Mouse (Mus musculus): ENCODE measurements around the gene Tm7sf2. TPM values are rescaled to one million over a fixed set of nuclear protein-coding genes. Genes with fewer than 3 reads are reported as not detected.

Tm7sf2 gene
- 1 to 10 TPM; 4.2 to 5.1 TPM for total RNA-seq (2021)

- peak; percentile 86 for DNase-seq (ENCODE audit: low spot score)
- intact Hi-C loops (cut with DNase I): no loop called here
Measured at GRCm38 (mm10) chr19:6067724-6068415, at the start of gene Tm7sf2. TSS of gene Tm7sf2 (minus strand) at chr19:6068373.

- no peak for DNase-seq (ENCODE audit: low spot score)
- intact Hi-C loops (cut with DNase I): loop anchor here (5.0 kb wide), 1 partner anchor 70 kb away; the partner anchor contains the start of gene Syvn1
Measured at GRCm38 (mm10) chr19:6117346-6117985, 49.3 kb upstream of the Tm7sf2 start.

GRCm38 (mm10) chr19:6116113-6116850 is 48.1 kb upstream of the Tm7sf2 start:
- no peak for DNase-seq (ENCODE audit: low spot score)
- intact Hi-C loops (cut with DNase I): loop anchor here (5.0 kb wide), 1 partner anchor 69 kb away; the partner anchor contains the start of gene Syvn1

GRCm38 (mm10) chr19:6113116-6113515 is 44.9 kb upstream of the Tm7sf2 start:
- intact Hi-C loops (cut with DNase I): loop anchor here (5.0 kb wide), 1 partner anchor 131 kb away; no protein-coding TSS in a partner anchor

GRCm38 (mm10) chr19:6105586-6105985 is 37.4 kb upstream of the Tm7sf2 start, which contains the start of gene Naaladl1:
TSS of gene Naaladl1 (plus strand) at chr19:6105782.
- no peak for DNase-seq (ENCODE audit: low spot score)
- intact Hi-C loops (cut with DNase I): no loop called here

More at GRCm38 (mm10) chr19:6113116-6113515, 44.9 kb upstream of the Tm7sf2 start:
- no peak for DNase-seq (ENCODE audit: low spot score)

GRCm38 (mm10) chr19:6104476-6104875 is 36.3 kb upstream of the Tm7sf2 start:
- intact Hi-C loops (cut with DNase I): no loop called here
- no peak for DNase-seq (ENCODE audit: low spot score)

- no peak for DNase-seq (ENCODE audit: low spot score)
- intact Hi-C loops (cut with DNase I): no loop called here
Measured at GRCm38 (mm10) chr19:6102169-6102853, 34.1 kb upstream of the Tm7sf2 start.

- intact Hi-C loops (cut with DNase I): no loop called here
Measured at GRCm38 (mm10) chr19:6101186-6101585, 33.0 kb upstream of the Tm7sf2 start.

GRCm38 (mm10) chr19:6097847-6098246 is 29.7 kb upstream of the Tm7sf2 start:
- intact Hi-C loops (cut with DNase I): no loop called here
- DNase-seq (ENCODE audit: low spot score): no peak

More at GRCm38 (mm10) chr19:6101186-6101585, 33.0 kb upstream of the Tm7sf2 start:
- DNase-seq (ENCODE audit: low spot score): no peak

GRCm38 (mm10) chr19:6094119-6094518 is 25.9 kb upstream of the Tm7sf2 start, which contains the start of gene AC131692.1:
TSS of gene AC131692.1 (plus strand) at chr19:6094419.
- intact Hi-C loops (cut with DNase I): no loop called here
- no peak for DNase-seq (ENCODE audit: low spot score)

- DNase-seq (ENCODE audit: low spot score): no peak
Measured at GRCm38 (mm10) chr19:6088841-6089240, 20.7 kb upstream of the Tm7sf2 start.

GRCm38 (mm10) chr19:6085417-6085879 is 17.3 kb upstream of the Tm7sf2 start:
- DNase-seq (ENCODE audit: low spot score): no peak
- intact Hi-C loops (cut with DNase I): loop anchor here (10.0 kb wide), 1 partner anchor 249 kb away; the partner anchor contains the start of gene Men1

More at GRCm38 (mm10) chr19:6088841-6089240, 20.7 kb upstream of the Tm7sf2 start:
- intact Hi-C loops (cut with DNase I): loop anchor here (10.0 kb wide), 1 partner anchor 246 kb away; the partner anchor contains the start of gene Men1

GRCm38 (mm10) chr19:6084478-6085248 is 16.5 kb upstream of the Tm7sf2 start, which contains the start of the genes Zfpl1 and Cdca5:
TSS of gene Zfpl1 (minus strand) at chr19:6084956.
TSS of gene Cdca5 (plus strand) at chr19:6084983.
- peak; percentile 93 for DNase-seq (ENCODE audit: low spot score)
- intact Hi-C loops (cut with DNase I): loop anchor here (1.0 to 10.0 kb wide), 2 partner anchors 26 to 250 kb away; partner anchors contain the start of gene Men1

GRCm38 (mm10) chr19:6082156-6082555 is 14.0 kb upstream of the Tm7sf2 start, which contains the start of gene Gm28374:
TSS of gene Gm28374 (minus strand) at chr19:6082256.
- intact Hi-C loops (cut with DNase I): loop anchor here (10.0 kb wide), 1 partner anchor 253 kb away; the partner anchor contains the start of gene Men1

GRCm38 (mm10) chr19:6079983-6080480 is 11.9 kb upstream of the Tm7sf2 start, which contains the start of gene Tmem262:
TSS of gene Tmem262 (plus strand) at chr19:6080033.
- DNase-seq (ENCODE audit: low spot score): no peak
- intact Hi-C loops (cut with DNase I): loop anchor here (10.0 kb wide), 1 partner anchor 255 kb away; the partner anchor contains the start of gene Men1

More at GRCm38 (mm10) chr19:6082156-6082555, 14.0 kb upstream of the Tm7sf2 start, which contains the start of gene Gm28374:
- no peak for DNase-seq (ENCODE audit: low spot score)

GRCm38 (mm10) chr19:6076564-6077393 is 8.6 kb upstream of the Tm7sf2 start, which contains the start of gene Vps51:
TSS of gene Vps51 (minus strand) at chr19:6077231.
- DNase-seq (ENCODE audit: low spot score): peak; percentile 68
- intact Hi-C loops (cut with DNase I): no loop called here

GRCm38 (mm10) chr19:6073889-6074288 is 5.7 kb upstream of the Tm7sf2 start:
- no peak for DNase-seq (ENCODE audit: low spot score)
- intact Hi-C loops (cut with DNase I): no loop called here
